Mouse (Mus musculus): ENCODE measurements around the gene AY761185. TPM values are rescaled to one million over a fixed set of nuclear protein-coding genes. Genes with fewer than 3 reads are reported as not detected.

The AY761185 gene
- not detected in 2 replicates for polyA plus RNA-seq (2012; rRNA removed)

DNA sequence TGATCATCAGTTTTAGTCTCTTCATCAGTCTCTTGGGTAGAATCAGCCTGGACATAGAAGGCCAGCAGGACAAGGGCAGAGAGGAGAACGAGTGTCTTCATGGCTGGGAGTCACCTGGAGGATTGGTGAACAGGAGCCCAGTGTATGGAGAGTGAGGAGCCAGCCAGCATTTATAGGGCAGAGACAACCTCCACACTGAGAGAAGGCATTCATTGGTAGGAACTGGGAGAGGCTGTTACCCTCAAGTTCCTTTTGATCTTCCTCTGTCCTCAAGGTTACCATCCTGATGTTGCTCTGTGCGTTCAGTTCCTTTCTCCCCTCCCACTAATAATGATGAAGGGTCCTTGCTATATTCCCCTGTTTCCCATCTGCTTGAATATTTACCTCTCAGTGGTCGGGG lies at the start of gene AY761185:
Gene AY761185, minus strand, starts transcription at position 101 of the 400 bp plus-strand sequence.

DNA sequence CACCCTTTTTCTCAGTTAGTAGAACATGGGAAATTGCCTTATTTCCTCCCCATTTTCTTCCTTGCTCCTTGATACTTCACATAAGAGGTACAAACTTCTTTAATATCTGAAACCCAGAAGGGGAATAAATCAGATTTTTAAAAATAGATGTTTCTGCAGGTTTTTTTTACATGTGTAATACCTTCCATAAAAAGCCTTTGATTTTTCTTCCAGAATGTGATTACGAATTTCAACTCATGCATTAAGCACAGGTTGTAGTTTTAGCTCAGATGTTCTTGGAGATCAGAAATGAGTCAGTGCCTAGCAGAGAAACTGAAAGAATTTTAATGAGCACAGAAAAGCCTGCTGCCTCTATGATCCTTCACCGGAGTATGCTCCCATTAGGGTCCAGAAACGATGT lies 22.5 kb downstream of the AY761185 start, which contains the start of gene Gm6040:
Gene Gm6040, minus strand, starts transcription at position 101 of the 400 bp plus-strand sequence.

DNA sequence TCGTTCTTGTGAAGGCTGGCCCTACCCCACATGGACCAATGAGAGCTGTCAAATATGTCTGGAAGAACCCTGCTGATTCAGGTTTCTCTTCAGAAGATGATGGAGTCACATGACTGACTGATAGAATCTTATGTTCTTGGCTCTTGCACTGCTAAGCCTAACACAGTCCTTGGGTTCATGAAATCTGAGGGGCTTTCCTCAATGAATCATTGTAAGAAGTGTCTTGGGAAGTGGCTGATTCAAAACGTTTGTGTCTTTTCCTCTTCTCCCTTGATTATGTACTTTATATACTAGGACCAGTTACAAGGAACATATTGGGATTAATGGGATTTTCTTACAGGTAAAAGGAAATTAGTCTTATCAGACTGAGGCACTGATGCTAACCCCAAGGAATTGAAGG lies 42.0 kb downstream of the AY761185 start, which contains the start of gene Gm15056:
Gene Gm15056, minus strand, starts transcription at position 101 of the 400 bp plus-strand sequence.

Other genes starting within 250 kb of the AY761185 start
- not detected in 2 replicates for gene Defb33, start 52.0 kb downstream of the AY761185 start, polyA plus RNA-seq (2012; rRNA removed)
- gene Gm15056, start 42.1 kb downstream of the AY761185 start, polyA plus RNA-seq (2012; rRNA removed), result not detected in 2 replicates
- not detected in 2 replicates for gene Gm6040, start 22.6 kb downstream of the AY761185 start, polyA plus RNA-seq (2012; rRNA removed)
- gene Defa21, start 80.8 kb upstream of the AY761185 start, polyA plus RNA-seq (2012; rRNA removed), result not detected in 2 replicates
- gene Defa23, start 110.3 kb upstream of the AY761185 start, polyA plus RNA-seq (2012; rRNA removed), result not detected in 2 replicates
- not detected in 2 replicates for gene Defa35, start 120.3 kb upstream of the AY761185 start, polyA plus RNA-seq (2012; rRNA removed)
- not detected in 2 replicates for gene Defa25, start 139.7 kb upstream of the AY761185 start, polyA plus RNA-seq (2012; rRNA removed)
- gene Gm14851, start 151.3 kb upstream of the AY761185 start, polyA plus RNA-seq (2012; rRNA removed), result not detected in 2 replicates
- gene Defa30, start 189.9 kb upstream of the AY761185 start, polyA plus RNA-seq (2012; rRNA removed), result 0.29 TPM in 1 of 2 replicates, not detected in the other
- not detected in 2 replicates for gene Defa22, start 217.6 kb upstream of the AY761185 start, polyA plus RNA-seq (2012; rRNA removed)
- not detected in 2 replicates for gene Defa31, start 246.9 kb upstream of the AY761185 start, polyA plus RNA-seq (2012; rRNA removed)

Measured in central nervous system, embryonic 14 days (tissue).